Mouse (Mus musculus) hindbrain, embryonic 14.5 days (tissue): Measurements from ENCODE around the gene Asap2. TPM values are rescaled to one million over a fixed set of nuclear protein-coding genes. Genes with fewer than 3 reads are reported as not detected.

Source experiments
- ATAC-seq: fragments of 200-750 bp; cut with Nextera tagmentation; 2 replicates; pipeline ENCODE4 v1.8.0; 2017; ENCODE audit warnings: moderate number of reproducible peaks, mild to moderate bottlenecking, moderate TSS enrichment, moderate library complexity; ENCODE audit not compliant: low FRiP score
- DNase-seq: peaks from one replicate; pipeline ENCODE4 v3.0.0-alpha.2; 2015; ENCODE audit warnings: low spot score
- H3K27ac ChIP-seq: fragments of 300-500 bp; sonication (generic); 2 replicates; pipeline ENCODE4 v1.5.1; 2014; ENCODE audit warnings: mild to moderate bottlenecking, moderate library complexity
- H3K27me3 ChIP-seq: fragments of 300-500 bp; sonication (generic); 2 replicates; pipeline ENCODE4 v1.6.1; 2014; ENCODE audit warnings: mild to moderate bottlenecking, low read length, mixed read lengths; ENCODE audit not compliant: control insufficient read depth, insufficient read depth
- H3K36me3 ChIP-seq: fragments of 300-500 bp; sonication (generic); replicated peaks from 2 replicates; pipeline ENCODE4 v1.6.1; 2014; ENCODE audit not compliant: control insufficient read depth, insufficient read depth
- H3K4me1 ChIP-seq: fragments of 300-500 bp; sonication (generic); replicated peaks from 2 replicates; pipeline ENCODE4 v1.6.1; 2014; ENCODE audit warnings: antibody characterized with exemption, low read length, mixed read lengths; ENCODE audit not compliant: control insufficient read depth, insufficient read depth
- H3K4me2 ChIP-seq: fragments of 300-500 bp; sonication (generic); replicated peaks from 2 replicates; pipeline ENCODE4 v1.6.1; 2014; ENCODE audit warnings: mild to moderate bottlenecking, moderate library complexity
- H3K4me3 ChIP-seq: fragments of 300-500 bp; sonication (generic); replicated peaks from 2 replicates; pipeline ENCODE4 v1.5.1; 2014; ENCODE audit warnings: mild to moderate bottlenecking, low read length
- H3K9ac ChIP-seq: fragments of 300-500 bp; sonication (generic); 2 replicates; pipeline ENCODE4 v1.6.1; 2014
- H3K9me3 ChIP-seq: fragments of 300-500 bp; sonication (generic); 2 replicates; pipeline ENCODE4 v1.6.1; 2016; ENCODE audit warnings: low read length; ENCODE audit not compliant: control insufficient read depth
- WGBS: fragments of 180-500 bp; shearing (Covaris S2); extraction: QIAGEN DNeasy Blood & Tissue Kit; methylation state at CpG from one replicate; pipeline ENCODE4 v1.1.7; 2014; 5-methylcytosine and 5-hydroxymethylcytosine counted together
- polyA plus RNA-seq: library from polyadenylated mRNA; unstranded; fragments of >200 nt; fragmentation: Nextera tagmentation; extraction: Ambion mirVana; gene quantifications from 2 replicates; pipeline ENCODE4 v1.2.1, GENCODE M21; 2014

Gene Asap2
- polyA plus RNA-seq, 1 experiment from 2014 or later: 17.7 TPM

GRCm38 (mm10) chr12:21128930-21129869 lies 138.9 kb downstream of the Asap2 start:
- no peak overlapping the region for H3K4me3 ChIP-seq
- H3K27ac ChIP-seq: no peak overlapping the region
- no peak overlapping the region for H3K9ac ChIP-seq
- ATAC-seq (no peak), DNase-seq (no peak)
- no peaks in the 10 kb centered on the region for H3K9me3 ChIP-seq
- WGBS: 81% methylated on average over 9 of the region's 9 CpGs
- H3K4me2 ChIP-seq: no peak overlapping the region
- peaks cover 49% of the 10 kb centered on the region for H3K4me1 ChIP-seq
- H3K36me3 ChIP-seq: no peaks in the 10 kb centered on the region
- H3K27me3 ChIP-seq: no peaks in the 10 kb centered on the region

GRCm38 (mm10) chr12:21130274-21130823 lies 140.1 kb downstream of the Asap2 start:
- no peak overlapping the region for H3K4me3 ChIP-seq
- peaks cover 52% of the 10 kb centered on the region for H3K4me1 ChIP-seq
- H3K4me2 ChIP-seq: no peak overlapping the region
- WGBS: 69% methylated on average over 10 of the region's 10 CpGs
- ATAC-seq (no peak), DNase-seq (no peak)
- no peaks in the 10 kb centered on the region for H3K36me3 ChIP-seq
- no peaks in the 10 kb centered on the region for H3K9me3 ChIP-seq
- no peaks in the 10 kb centered on the region for H3K27me3 ChIP-seq
- no peak overlapping the region for H3K27ac ChIP-seq
- H3K9ac ChIP-seq: no peak overlapping the region

- H3K27ac ChIP-seq: peak overlapping the region; percentile 43; the same call in 1 of the 2 replicates
Observed at GRCm38 (mm10) chr12:21132537-21132936, 142.3 kb downstream of the Asap2 start.

GRCm38 (mm10) chr12:21133031-21133430 lies 142.8 kb downstream of the Asap2 start:
- DNase-seq (no peak), ATAC-seq (no peak)
- Histone ChIP-seq H3K9ac (no peak overlapping the region), H3K27me3 (no peaks in the 10 kb centered on the region), H3K27ac (no peak overlapping the region), H3K4me1 (peaks cover 39% of the 10 kb centered on the region), H3K4me2 (no peak overlapping the region), H3K9me3 (no peaks in the 10 kb centered on the region), H3K4me3 (no peak overlapping the region), H3K36me3 (no peaks in the 10 kb centered on the region)
- WGBS: 84% methylated on average over 4 of the region's 4 CpGs

More at GRCm38 (mm10) chr12:21132537-21132936, 142.3 kb downstream of the Asap2 start:
- no peaks in the 10 kb centered on the region for H3K27me3 ChIP-seq
- H3K9ac ChIP-seq: no peak overlapping the region
- no peak overlapping the region for H3K4me3 ChIP-seq
- 33% methylated on average over 10 of the region's 10 CpGs for whole genome bisulfite sequencing
- DNase-seq (no peak), ATAC-seq (no peak)
- no peaks in the 10 kb centered on the region for H3K36me3 ChIP-seq
- H3K4me1 ChIP-seq: peaks cover 43% of the 10 kb centered on the region
- no peak overlapping the region for H3K4me2 ChIP-seq
- H3K9me3 ChIP-seq: no peaks in the 10 kb centered on the region

- WGBS: 48% methylated on average over 17 of the region's 17 CpGs
- DNase-seq: no peak
Observed at GRCm38 (mm10) chr12:21133972-21134859, 144.0 kb downstream of the Asap2 start.

GRCm38 (mm10) chr12:21135651-21136461 lies 145.6 kb downstream of the Asap2 start:
- H3K9ac ChIP-seq: no peak overlapping the region
- WGBS: 73% methylated on average over 8 of the region's 8 CpGs
- ATAC-seq: no peak
- H3K36me3 ChIP-seq: no peaks in the 10 kb centered on the region
- no peaks in the 10 kb centered on the region for H3K9me3 ChIP-seq
- peaks cover 52% of the 10 kb centered on the region for H3K4me1 ChIP-seq
- H3K4me2 ChIP-seq: no peak overlapping the region
- no peak for DNase-seq
- H3K4me3 ChIP-seq: no peak overlapping the region
- H3K27ac ChIP-seq: peak overlapping the region; percentile 52
- H3K27me3 ChIP-seq: no peaks in the 10 kb centered on the region

More at GRCm38 (mm10) chr12:21133972-21134859, 144.0 kb downstream of the Asap2 start:
- Histone ChIP-seq H3K36me3 (no peaks in the 10 kb centered on the region), H3K27me3 (no peaks in the 10 kb centered on the region), H3K4me2 (no peak overlapping the region), H3K9me3 (no peaks in the 10 kb centered on the region), H3K9ac (no peak overlapping the region), H3K4me3 (no peak overlapping the region), H3K27ac (no peak overlapping the region), H3K4me1 (peaks cover 40% of the 10 kb centered on the region)
- no peak for ATAC-seq

- Histone ChIP-seq H3K4me2 (no peak overlapping the region), H3K4me1 (peaks cover 49% of the 10 kb centered on the region), H3K27ac (no peak overlapping the region; the same call in 1 of the 2 replicates), H3K27me3 (no peaks in the 10 kb centered on the region), H3K36me3 (no peaks in the 10 kb centered on the region), H3K9ac (no peak overlapping the region), H3K9me3 (no peaks in the 10 kb centered on the region), H3K4me3 (no peak overlapping the region)
- DNase-seq: peak; percentile 51
- 70% methylated on average over 2 of the region's 2 CpGs for WGBS
- peak; percentile 67; the same call in 1 of the 2 replicates for ATAC-seq
Observed at GRCm38 (mm10) chr12:21136462-21136751, 146.1 kb downstream of the Asap2 start.

- ATAC-seq: no peak
- no peak overlapping the region for H3K4me2 ChIP-seq
- no peak overlapping the region for H3K4me3 ChIP-seq
- H3K4me1 ChIP-seq: peaks cover 23% of the 10 kb centered on the region
- no peak for DNase-seq
- H3K27ac ChIP-seq: peak overlapping the region; percentile 43; the same call in 1 of the 2 replicates
- 51% methylated on average over 4 of the region's 4 CpGs for WGBS
- no peaks in the 10 kb centered on the region for H3K36me3 ChIP-seq
- no peaks in the 10 kb centered on the region for H3K9me3 ChIP-seq
- no peaks in the 10 kb centered on the region for H3K27me3 ChIP-seq
- no peak overlapping the region for H3K9ac ChIP-seq
Observed at GRCm38 (mm10) chr12:21139560-21139959, 149.3 kb downstream of the Asap2 start.
